Mouse (Mus musculus) forebrain, postnatal 0 days (tissue): Measurements from ENCODE around the gene Prickle4. TPM values are rescaled to one million over a fixed set of nuclear protein-coding genes. Genes with fewer than 3 reads are reported as not detected.

Experiments
- ATAC-seq: fragments of 200-750 bp; cut with Nextera tagmentation; 2 replicates; pipeline ENCODE4 v1.8.0; 2017; ENCODE audit warnings: mild to moderate bottlenecking, moderate library complexity
- DNase-seq: peaks from one replicate; pipeline ENCODE4 v3.0.0-alpha.2; 2015
- H3K27ac ChIP-seq: fragments of 300-500 bp; sonication (generic); 2 replicates; pipeline ENCODE4 v1.5.1; 2014; ENCODE audit warnings: low read depth, mild to moderate bottlenecking, antibody characterized with exemption, low read length, moderate library complexity, mixed read lengths
- H3K27me3 ChIP-seq: fragments of 300-500 bp; sonication (generic); 2 replicates; pipeline ENCODE4 v1.6.1; 2014; ENCODE audit warnings: mild to moderate bottlenecking, low read length, mixed read lengths; ENCODE audit not compliant: insufficient read depth
- H3K36me3 ChIP-seq: fragments of 300-500 bp; sonication (generic); 2 replicates; pipeline ENCODE4 v1.6.1; 2014; ENCODE audit warnings: mild to moderate bottlenecking, moderate library complexity; ENCODE audit not compliant: insufficient read depth
- H3K4me1 ChIP-seq: fragments of 300-500 bp; sonication (generic); 2 replicates; pipeline ENCODE4 v1.6.1; 2014; ENCODE audit warnings: antibody characterized with exemption; ENCODE audit not compliant: insufficient read depth
- H3K4me2 ChIP-seq: fragments of 300-500 bp; sonication (generic); 2 replicates; pipeline ENCODE4 v1.6.1; 2014; ENCODE audit warnings: low read depth, mild to moderate bottlenecking, moderate library complexity
- H3K4me3 ChIP-seq: fragments of 300-500 bp; sonication (generic); 2 replicates; pipeline ENCODE4 v1.5.1; 2014; ENCODE audit warnings: low read depth, low read length, mixed read lengths
- H3K9ac ChIP-seq: fragments of 300-500 bp; sonication (generic); 2 replicates; pipeline ENCODE4 v1.6.1; 2014; ENCODE audit warnings: mild to moderate bottlenecking
- H3K9me3 ChIP-seq: fragments of 300-500 bp; sonication (generic); 2 replicates; pipeline ENCODE4 v1.6.1; 2016; ENCODE audit warnings: low read length
- CTCF ChIP-seq: sonication (generic); IDR thresholded peaks from 2 replicates; pipeline ENCODE4 v1.5.1; 2016; ENCODE audit warnings: antibody characterized with exemption, control low read depth, low read depth
- WGBS: fragments of 180-500 bp; shearing (Covaris S2); extraction: QIAGEN DNeasy Blood & Tissue Kit; methylation state at CpG from one replicate; pipeline ENCODE4 v1.1.7; 2014; 5-methylcytosine and 5-hydroxymethylcytosine counted together
- polyA plus RNA-seq: library from polyadenylated mRNA; unstranded; fragments of >200 nt; fragmentation: Nextera tagmentation; extraction: Ambion mirVana; gene quantifications from 2 replicates; pipeline ENCODE4 v1.2.1, GENCODE M21; 2015
- total RNA-seq: library from RNA; depleted of rRNA; stranded (reverse); fragments of >200 nt; gene quantifications from 2 replicates; pipeline ENCODE4 v1.2.3, GENCODE M21; 2014; rRNA removed

Gene Prickle4
- total RNA-seq (1.8 TPM in 1 of 2 replicates, not detected in the other), polyA plus RNA-seq (0.45 and 0.60 TPM in 2 replicates)

- Histone ChIP-seq H3K9me3 (no peaks in the 10 kb centered on the region), H3K4me1 (0 out of 2 replicates have a peak, but pooled peaks cover 4% of the 10 kb centered on the region), H3K4me2 (peak within 1 kb of the TSS; percentile 77), H3K9ac (peak within 1 kb of the TSS; percentile 92), H3K4me3 (peak within 1 kb of the TSS; percentile 66), H3K36me3 (peaks cover 6% of the 10 kb centered on the region; the same call in 1 of the 2 replicates), H3K27ac (peak within 1 kb of the TSS; percentile 82), H3K27me3 (no peaks in the 10 kb centered on the region)
- 3% methylated on average over 71 of the region's 82 CpGs for WGBS
- ATAC-seq = peak; percentile 98
- peak; percentile 83 for TF ChIP-seq CTCF
- DNase-seq = peak; percentile 97
Observed at GRCm38 (mm10) chr17:47694503-47695336, at the start of gene Prickle4. Gene Prickle4 (minus strand): TSS chr17:47694736.

GRCm38 (mm10) chr17:47744086-47744485 lies 49.5 kb upstream of the Prickle4 start:
- Histone ChIP-seq H3K4me2 (no peak overlapping the region), H3K27me3 (no peaks in the 10 kb centered on the region), H3K9me3 (no peaks in the 10 kb centered on the region), H3K36me3 (no peaks in the 10 kb centered on the region), H3K9ac (no peak overlapping the region), H3K4me3 (no peak overlapping the region), H3K27ac (no peak overlapping the region), H3K4me1 (no peaks in the 10 kb centered on the region)
- no peak for ATAC-seq
- no peak for TF ChIP-seq CTCF
- no peak for DNase-seq
- 95% methylated on average over 14 of the region's 14 CpGs for WGBS

- whole genome bisulfite sequencing = 47% methylated on average over 16 of the region's 16 CpGs
- Histone ChIP-seq H3K4me1 (0 out of 2 replicates have a peak, but pooled peaks cover 3% of the 10 kb centered on the region), H3K27me3 (peaks cover 2% of the 10 kb centered on the region), H3K27ac (no peak overlapping the region), H3K36me3 (no peaks in the 10 kb centered on the region), H3K4me3 (no peak overlapping the region), H3K4me2 (no peak overlapping the region), H3K9ac (no peak overlapping the region), H3K9me3 (no peaks in the 10 kb centered on the region)
- peak; percentile 43 for TF ChIP-seq CTCF
- DNase-seq (no peak), ATAC-seq (no peak)
Observed at GRCm38 (mm10) chr17:47742991-47743734, 48.6 kb upstream of the Prickle4 start.

GRCm38 (mm10) chr17:47740186-47740585 lies 45.6 kb upstream of the Prickle4 start:
- Histone ChIP-seq H3K4me1 (0 out of 2 replicates have a peak, but pooled peaks cover 3% of the 10 kb centered on the region), H3K9ac (no peak overlapping the region), H3K27me3 (peaks cover 14% of the 10 kb centered on the region), H3K4me2 (no peak overlapping the region), H3K9me3 (no peaks in the 10 kb centered on the region), H3K27ac (no peak overlapping the region), H3K36me3 (no peaks in the 10 kb centered on the region), H3K4me3 (no peak overlapping the region)
- DNase-seq (no peak), ATAC-seq (no peak)
- no peak for TF ChIP-seq CTCF
- WGBS = 67% methylated on average over 2 of the region's 2 CpGs

GRCm38 (mm10) chr17:47738879-47739798 lies 44.6 kb upstream of the Prickle4 start:
- no peak for ATAC-seq
- 11% methylated on average over 20 of the region's 20 CpGs for WGBS

More at GRCm38 (mm10) chr17:47738879-47739798, 44.6 kb upstream of the Prickle4 start:
- Histone ChIP-seq H3K4me2 (peak overlapping the region; percentile 95), H3K9ac (no peak overlapping the region), H3K4me1 (0 out of 2 replicates have a peak, but pooled peaks cover 3% of the 10 kb centered on the region), H3K4me3 (peak overlapping the region; percentile 52; the same call in 1 of the 2 replicates), H3K27me3 (peaks cover 14% of the 10 kb centered on the region), H3K9me3 (no peaks in the 10 kb centered on the region), H3K27ac (no peak overlapping the region), H3K36me3 (no peaks in the 10 kb centered on the region)
- no peak for TF ChIP-seq CTCF
- DNase-seq = peak; percentile 9
